10 mouse cellular contexts compared by ENCODE assay signal in the genomic region with DNA sequence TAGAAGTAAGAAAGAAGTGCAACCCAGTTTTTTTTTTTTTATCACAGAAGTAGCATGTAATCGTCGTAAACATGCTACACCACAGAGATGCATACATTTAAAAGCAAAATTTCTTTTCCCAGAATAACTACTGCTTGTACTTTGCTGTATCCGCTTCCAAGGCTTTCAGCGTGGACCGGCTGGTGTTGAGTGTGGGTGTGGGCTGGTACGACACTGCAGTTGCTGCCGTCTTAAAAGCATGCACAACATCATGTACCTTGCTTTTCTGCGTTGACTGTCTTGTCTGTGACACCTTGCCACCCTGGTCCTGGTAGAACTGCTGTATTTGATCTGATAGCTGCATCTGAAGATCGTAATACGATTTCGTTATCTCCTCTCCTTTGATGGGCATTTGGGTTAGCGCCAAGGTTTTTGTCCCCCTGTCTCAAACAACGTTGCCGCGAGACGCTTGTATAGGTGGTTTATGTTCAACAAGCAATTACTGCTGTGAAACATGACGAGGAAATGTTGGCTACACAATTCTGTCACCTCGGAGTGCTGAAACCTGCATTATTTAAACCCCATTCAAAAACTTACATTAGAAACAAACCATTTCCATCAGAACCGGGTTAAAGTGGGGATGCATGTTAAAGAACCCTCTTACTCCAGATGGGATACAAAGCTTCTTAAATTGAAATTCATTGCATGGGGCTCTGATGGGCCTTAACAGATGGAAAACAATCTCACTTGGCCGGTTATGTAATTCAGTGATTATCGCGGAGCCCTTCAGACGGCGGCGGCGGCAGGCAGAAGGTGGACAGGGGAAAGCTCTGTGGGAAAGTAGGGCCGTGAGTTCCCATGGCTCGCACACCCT. TPM values are rescaled to one million over a fixed set of nuclear protein-coding genes. Genes with fewer than 3 reads are reported as not detected.
DNase-seq lines count a peak whose midpoint lies in the region; ATAC-seq and TF ChIP-seq lines count a peak whose summit lies in the region.
"Had no signal": no experiment of that assay in that cellular context is flagged by ENCODE, and none has a peak within 500 bp of the region (broad histone marks: within the 10 kb centered on the region; RNA-seq: fewer than 3 reads in every experiment).

No protein-coding gene starts in this region.

- no peak overlapping the region for H3K4me3 ChIP-seq in heart, embryonic 10.5 days
- no peak overlapping the region for H3K4me3 ChIP-seq in heart, adult 2 months
- no peak overlapping the region for H3K4me3 ChIP-seq in lung, embryonic 15.5 days
- H3K4me3 ChIP-seq in lung, postnatal 0 days (ENCODE audit: low read depth, low read length): no peak overlapping the region
- H3K4me3 ChIP-seq: limb, embryonic 13.5 days; neural tube, embryonic 12.5 days had no signal

- peak; percentile 42 for DNase-seq in heart, embryonic 10.5 days (ENCODE audit: low spot score)
- no peak for DNase-seq in heart, adult 2 months
- DNase-seq in lung, postnatal 4 days: no peak
- peak; percentile 35 to 40 for DNase-seq in cerebellum, postnatal 36 days
- DNase-seq in lung, postnatal 0 days (ENCODE audit: low spot score): no peak
- DNase-seq in gastrocnemius, postnatal 36 days: no peak
- DNase-seq: thymus, postnatal 25 days had no signal

- intact Hi-C loops in heart, adult 2 months (cut with DNase I): no loop called here
- intact Hi-C loops in gastrocnemius, postnatal 36 days (cut with DNase I): no loop called here

- TF ChIP-seq CTCF in heart, adult 2 months (IDR thresholded peaks at IDR 0.05): no peak
- TF ChIP-seq CTCF in lung, postnatal 0 days (IDR thresholded peaks at IDR 0.05): no peak

- H3K79me2 ChIP-seq in heart, adult 2 months (replicated peaks; ENCODE audit: control insufficient read depth, insufficient read depth, low read length): no peaks in the 10 kb centered on the region

- H3K9me3 ChIP-seq in heart, embryonic 10.5 days: no peaks in the 10 kb centered on the region
- H3K9me3 ChIP-seq in lung, embryonic 15.5 days: no peaks in the 10 kb centered on the region
- no peaks in the 10 kb centered on the region for H3K9me3 ChIP-seq in lung, postnatal 0 days (ENCODE audit: low read length)
- H3K9me3 ChIP-seq: limb, embryonic 13.5 days; neural tube, embryonic 12.5 days had no signal

- H3K27me3 ChIP-seq in heart, embryonic 10.5 days (ENCODE audit: insufficient read depth, poor library complexity, severe bottlenecking): no peaks in the 10 kb centered on the region; the same call in 1 of the 2 replicates
- no peaks in the 10 kb centered on the region for H3K27me3 ChIP-seq in heart, adult 2 months (ENCODE audit: control insufficient read depth, insufficient read depth, low read length)
- H3K27me3 ChIP-seq in lung, embryonic 15.5 days: 0 out of 2 replicates have a peak, but pooled peaks cover 3% of the 10 kb centered on the region
- no peaks in the 10 kb centered on the region for H3K27me3 ChIP-seq in lung, postnatal 0 days (replicated peaks; ENCODE audit: insufficient read depth, low read length)
- H3K27me3 ChIP-seq: limb, embryonic 13.5 days; neural tube, embryonic 12.5 days had no signal

- TF ChIP-seq EP300 in heart, adult 2 months (IDR thresholded peaks at IDR 0.05; ENCODE audit: insufficient read depth, low read depth, low read length): no peak
- TF ChIP-seq EP300 in lung, postnatal 0 days (IDR thresholded peaks at IDR 0.05): no peak

- H3K27ac ChIP-seq in heart, embryonic 10.5 days: no peak overlapping the region
- no peak overlapping the region for H3K27ac ChIP-seq in heart, adult 2 months
- H3K27ac ChIP-seq in lung, embryonic 15.5 days: no peak overlapping the region
- H3K27ac ChIP-seq in lung, postnatal 0 days (ENCODE audit: low read length): no peak overlapping the region
- H3K27ac ChIP-seq: limb, embryonic 13.5 days; neural tube, embryonic 12.5 days had no signal

- H3K4me1 ChIP-seq in heart, embryonic 10.5 days: no peaks in the 10 kb centered on the region
- peaks cover 2% of the 10 kb centered on the region for H3K4me1 ChIP-seq in heart, adult 2 months (ENCODE audit: control insufficient read depth, insufficient read depth, low read length)
- H3K4me1 ChIP-seq in lung, embryonic 15.5 days: no peaks in the 10 kb centered on the region
- H3K4me1 ChIP-seq in lung, postnatal 0 days (ENCODE audit: insufficient read depth, low read depth, low read length): no peaks in the 10 kb centered on the region

- 0 out of 2 replicates have a peak overlapping the region, but pooled peaks have one; percentile 7 for H3K4me2 ChIP-seq in lung, embryonic 15.5 days
- peak overlapping the region; percentile 29 for H3K4me2 ChIP-seq in lung, postnatal 0 days (replicated peaks; ENCODE audit: low read depth, low read length)
- H3K4me2 ChIP-seq: limb, embryonic 13.5 days; neural tube, embryonic 12.5 days had no signal

- no peak for ATAC-seq in lung, embryonic 15.5 days (ENCODE audit: borderline replicate concordance, extremely low read depth, low FRiP score, low TSS enrichment)
- ATAC-seq in lung, postnatal 0 days: peak; percentile 33; the same call in 1 of the 2 replicates

- H3K9ac ChIP-seq in heart, adult 2 months (ENCODE audit: low read depth, low read length): no peak overlapping the region
- no peak overlapping the region for H3K9ac ChIP-seq in lung, embryonic 15.5 days
- H3K9ac ChIP-seq in lung, postnatal 0 days (replicated peaks; ENCODE audit: low read depth): no peak overlapping the region
- H3K9ac ChIP-seq: limb, embryonic 13.5 days; neural tube, embryonic 12.5 days had no signal

- no peak for TF ChIP-seq POLR2A in heart, adult 2 months (IDR thresholded peaks at IDR 0.05; ENCODE audit: insufficient read depth, low read depth, low read length)

- WGBS in heart, embryonic 10.5 days: 63% methylated on average over 28 of the region's 28 CpGs
- WGBS in heart, adult 2 months: 69% methylated on average over 28 of the region's 28 CpGs
- WGBS in lung, embryonic 15.5 days: 64% methylated on average over 28 of the region's 28 CpGs
- WGBS in lung, postnatal 0 days: 64% methylated on average over 28 of the region's 28 CpGs

- no peaks in the 10 kb centered on the region for H3K36me3 ChIP-seq in heart, embryonic 10.5 days
- H3K36me3 ChIP-seq in heart, adult 2 months (ENCODE audit: control insufficient read depth, insufficient read depth, low read length): no peaks in the 10 kb centered on the region; the same call in 1 of the 2 replicates
- no peaks in the 10 kb centered on the region for H3K36me3 ChIP-seq in lung, embryonic 15.5 days
- no peaks in the 10 kb centered on the region for H3K36me3 ChIP-seq in lung, postnatal 0 days (ENCODE audit: insufficient read depth, low read length)
- H3K36me3 ChIP-seq: limb, embryonic 13.5 days; neural tube, embryonic 12.5 days had no signal

RNA-seq across cellular contexts. Expression of a gene that starts 23.5 kb away (rescaled TPM):
- polyA plus RNA-seq in heart, embryonic 10.5 days (2016; fragmentation: Nextera tagmentation; extraction: Ambion mirVana): 1.4 and 1.5 TPM in 2 replicates
- total RNA-seq in heart, adult 2 months (2021): under 1 TPM; 0.05 to 0.07 TPM
- polyA plus RNA-seq in heart, adult 2 months (2012; rRNA removed): 0.12 and 0.16 TPM in 2 replicates
- polyA plus RNA-seq in lung, embryonic 15.5 days (2015; fragmentation: Nextera tagmentation; extraction: Ambion mirVana): 3.4 and 4.7 TPM in 2 replicates
- polyA plus RNA-seq in lung, postnatal 0 days (2015; fragmentation: Nextera tagmentation; extraction: Ambion mirVana): 0.37 and 0.63 TPM in 2 replicates
- under 1 TPM; 0.08 to 0.27 TPM for total RNA-seq in gastrocnemius, postnatal 36 days (2021)

RNA-seq across cellular contexts. Expression of a gene that starts 32.1 kb away (rescaled TPM):
- polyA plus RNA-seq in heart, embryonic 10.5 days (2016; fragmentation: Nextera tagmentation; extraction: Ambion mirVana): 13.6 and 15.2 TPM in 2 replicates
- total RNA-seq in heart, adult 2 months (2021): 10 to 100 TPM; 43.9 to 49.8 TPM
- polyA plus RNA-seq in heart, adult 2 months (2012; rRNA removed): 26.4 and 41.6 TPM in 2 replicates
- 16.2 and 17.9 TPM in 2 replicates for polyA plus RNA-seq in lung, embryonic 15.5 days (2015; fragmentation: Nextera tagmentation; extraction: Ambion mirVana)
- polyA plus RNA-seq in lung, postnatal 0 days (2015; fragmentation: Nextera tagmentation; extraction: Ambion mirVana): 20.0 and 21.0 TPM in 2 replicates
- total RNA-seq in gastrocnemius, postnatal 36 days (2021): 10 to 100 TPM; 27.1 to 28.7 TPM

Comparison
In these comparisons a context has a peak if more than half of its experiments do, and no peak if none do; other contexts are left out.
1. DNase-seq: peak in heart, embryonic 10.5 days (single experiment) and cerebellum, postnatal 36 days (2 of 2); none in heart, adult 2 months (0 of 2), lung, postnatal 4 days (0 of 2), lung, postnatal 0 days (single experiment) and gastrocnemius, postnatal 36 days (0 of 2).